8 mouse cellular contexts compared by ENCODE assay signal in genomic region chr9:123665645-123666044, GRCm38 (mm10). TPM values are rescaled to one million over a fixed set of nuclear protein-coding genes. Genes with fewer than 3 reads are reported as not detected.
DNase-seq lines count a peak whose midpoint lies in the region; ATAC-seq lines count a peak whose summit lies in the region.

No protein-coding gene starts in this region.

- ATAC-seq in heart, embryonic 11.5 days (replicated peaks; ENCODE audit: insufficient number of reproducible peaks, low FRiP score, low TSS enrichment), result no peak

- H3K9ac ChIP-seq in heart, embryonic 11.5 days (ENCODE audit: low read depth, low read length), result no peak overlapping the region

- no peaks in the 10 kb centered on the region for H3K36me3 ChIP-seq in heart, embryonic 11.5 days (ENCODE audit: control insufficient read depth, insufficient read depth, low read length)

- H3K4me2 ChIP-seq in heart, embryonic 11.5 days, result no peak overlapping the region

- H3K9me3 ChIP-seq in heart, embryonic 11.5 days (replicated peaks; ENCODE audit: control insufficient read depth, low read length), result no peaks in the 10 kb centered on the region

- H3K27ac ChIP-seq in heart, embryonic 11.5 days (ENCODE audit: low read depth, low read length), result no peak overlapping the region

- intact Hi-C loops in heart, postnatal 10 days (cut with DNase I), result no loop called here

- no peak overlapping the region for H3K4me3 ChIP-seq in heart, embryonic 11.5 days (ENCODE audit: low read depth, low read length)

- no peaks in the 10 kb centered on the region for H3K4me1 ChIP-seq in heart, embryonic 11.5 days (ENCODE audit: control insufficient read depth, insufficient read depth, low read length)

- WGBS in heart, embryonic 11.5 days (ENCODE audit: insufficient replicate concordance), result 50% methylated on average over 5 of the region's 5 CpGs

- H3K27me3 ChIP-seq in heart, embryonic 11.5 days (ENCODE audit: control insufficient read depth, insufficient read depth, low read length), result no peaks in the 10 kb centered on the region

- peak; percentile 13 to 45 for DNase-seq in heart, postnatal 10 days
- DNase-seq in urinary bladder, postnatal 25 days (ENCODE audit: low spot score), result peak; percentile 17
- DNase-seq in urinary bladder, adult 2 months (ENCODE audit: low spot score), result no peak
- peak; percentile 47 for DNase-seq in gastrocnemius, postnatal 10 days
- peak; percentile 39 to 49 for DNase-seq in lung, adult 18-20 months
- DNase-seq in spleen, postnatal 4 days (ENCODE audit: low spot score in 2 of 2), result peak; percentile 54 to 81
- DNase-seq in cerebellum, postnatal 4 days (ENCODE audit: low spot score in 2 of 2), result no peak

RNA-seq across cellular contexts. Expression of gene Ccr9, which starts 12.6 kb away (rescaled TPM):
- total RNA-seq in heart, postnatal 10 days (2021), result under 1 TPM; 0.42 to 0.62 TPM
- polyA plus RNA-seq in heart, embryonic 11.5 days (2014; fragmentation: Nextera tagmentation; extraction: Ambion mirVana), result 0.17 and 0.21 TPM in 2 replicates
- polyA plus RNA-seq in urinary bladder, adult 2 months (2012; rRNA removed), result 0.12 and 0.14 TPM in 2 replicates
- total RNA-seq in gastrocnemius, postnatal 10 days (2021), result under 1 TPM; 0.09 to 0.11 TPM

RNA-seq across cellular contexts. Expression of gene Slc6a20a, which starts 13.0 kb away (rescaled TPM):
- total RNA-seq in heart, postnatal 10 days (2021), result not detected
- polyA plus RNA-seq in heart, embryonic 11.5 days (2014; fragmentation: Nextera tagmentation; extraction: Ambion mirVana), result not detected in 2 replicates
- 0.13 and 0.15 TPM in 2 replicates for polyA plus RNA-seq in urinary bladder, adult 2 months (2012; rRNA removed)
- total RNA-seq in gastrocnemius, postnatal 10 days (2021), result under 1 TPM in 1 of 2 experiments, not detected in 1; 0.20 TPM

RNA-seq across cellular contexts. Expression of gene Slc6a20b, which starts 33.3 kb away (rescaled TPM):
- not detected for total RNA-seq in heart, postnatal 10 days (2021)
- polyA plus RNA-seq in heart, embryonic 11.5 days (2014; fragmentation: Nextera tagmentation; extraction: Ambion mirVana), result 0.13 and 0.20 TPM in 2 replicates
- polyA plus RNA-seq in urinary bladder, adult 2 months (2012; rRNA removed), result 0.03 TPM in 1 of 2 replicates, not detected in the other
- not detected for total RNA-seq in gastrocnemius, postnatal 10 days (2021)

RNA-seq across cellular contexts. Expression of gene Lztfl1, which starts 51.9 kb away (rescaled TPM):
- 10 to 100 TPM; 38.3 to 42.2 TPM for total RNA-seq in heart, postnatal 10 days (2021)
- polyA plus RNA-seq in heart, embryonic 11.5 days (2014; fragmentation: Nextera tagmentation; extraction: Ambion mirVana), result 37.5 and 37.6 TPM in 2 replicates
- polyA plus RNA-seq in urinary bladder, adult 2 months (2012; rRNA removed), result 19.8 and 23.1 TPM in 2 replicates
- 10 to 100 TPM; 19.4 to 25.0 TPM for total RNA-seq in gastrocnemius, postnatal 10 days (2021)

Comparison
In these comparisons a context has a peak if more than half of its experiments do, and no peak if none do; other contexts are left out.
1. DNase-seq: peak in heart, postnatal 10 days (2 of 2), urinary bladder, postnatal 25 days (single experiment), gastrocnemius, postnatal 10 days (single experiment), lung, adult 18-20 months (2 of 2) and spleen, postnatal 4 days (2 of 2); none in urinary bladder, adult 2 months (single experiment) and cerebellum, postnatal 4 days (0 of 2).